Mouse (Mus musculus) heart, embryonic 15.5 days (tissue): Measurements from ENCODE around the gene Hoxb9. TPM values are rescaled to one million over a fixed set of nuclear protein-coding genes. Genes with fewer than 3 reads are reported as not detected.

Experiments used
- ATAC-seq: fragments of 200-750 bp; cut with Nextera tagmentation; replicated peaks from 2 replicates; pipeline ENCODE4 v1.8.0; 2017; ENCODE audit warnings: low read depth, moderate TSS enrichment; ENCODE audit not compliant: insufficient number of reproducible peaks, insufficient read depth, low FRiP score
- H3K27ac ChIP-seq: fragments of 300-500 bp; sonication (generic); 2 replicates; pipeline ENCODE4 v1.5.1; 2015; ENCODE audit warnings: mild to moderate bottlenecking, inconsistent platforms
- H3K27me3 ChIP-seq: fragments of 300-500 bp; sonication (generic); 2 replicates; pipeline ENCODE4 v1.6.1; 2015; ENCODE audit warnings: inconsistent platforms
- H3K36me3 ChIP-seq: fragments of 300-500 bp; sonication (generic); 2 replicates; pipeline ENCODE4 v1.6.1; 2015; ENCODE audit warnings: mild to moderate bottlenecking, inconsistent platforms
- H3K4me1 ChIP-seq: fragments of 300-500 bp; sonication (generic); replicated peaks from 2 replicates; pipeline ENCODE4 v1.6.1; 2015; ENCODE audit warnings: inconsistent platforms
- H3K4me2 ChIP-seq: fragments of 300-500 bp; sonication (generic); 2 replicates; pipeline ENCODE4 v1.6.1; 2015; ENCODE audit warnings: inconsistent platforms, mild to moderate bottlenecking, moderate library complexity
- H3K4me3 ChIP-seq: fragments of 300-500 bp; sonication (generic); 2 replicates; pipeline ENCODE4 v1.5.1; 2015; ENCODE audit warnings: mild to moderate bottlenecking, inconsistent platforms
- H3K9ac ChIP-seq: fragments of 300-500 bp; sonication (generic); 2 replicates; pipeline ENCODE4 v1.6.1; 2015; ENCODE audit warnings: mild to moderate bottlenecking, inconsistent platforms
- H3K9me3 ChIP-seq: fragments of 300-500 bp; sonication (generic); replicated peaks from 2 replicates; pipeline ENCODE4 v1.6.1; 2016; ENCODE audit warnings: inconsistent platforms
- WGBS: fragments of 180-500 bp; shearing (Covaris S2); methylation state at CpG from one replicate; pipeline ENCODE4 v1.1.7; 2015; ENCODE audit warnings: mixed read lengths; 5-methylcytosine and 5-hydroxymethylcytosine counted together
- polyA plus RNA-seq: library from polyadenylated mRNA; unstranded; fragments of >200 nt; fragmentation: Nextera tagmentation; extraction: Ambion mirVana; gene quantifications from 2 replicates; pipeline ENCODE4 v1.2.1, GENCODE M21; 2015

Hoxb9 gene
- polyA plus RNA-seq, result 0.06 TPM in 1 of 2 replicates, not detected in the other

DNA sequence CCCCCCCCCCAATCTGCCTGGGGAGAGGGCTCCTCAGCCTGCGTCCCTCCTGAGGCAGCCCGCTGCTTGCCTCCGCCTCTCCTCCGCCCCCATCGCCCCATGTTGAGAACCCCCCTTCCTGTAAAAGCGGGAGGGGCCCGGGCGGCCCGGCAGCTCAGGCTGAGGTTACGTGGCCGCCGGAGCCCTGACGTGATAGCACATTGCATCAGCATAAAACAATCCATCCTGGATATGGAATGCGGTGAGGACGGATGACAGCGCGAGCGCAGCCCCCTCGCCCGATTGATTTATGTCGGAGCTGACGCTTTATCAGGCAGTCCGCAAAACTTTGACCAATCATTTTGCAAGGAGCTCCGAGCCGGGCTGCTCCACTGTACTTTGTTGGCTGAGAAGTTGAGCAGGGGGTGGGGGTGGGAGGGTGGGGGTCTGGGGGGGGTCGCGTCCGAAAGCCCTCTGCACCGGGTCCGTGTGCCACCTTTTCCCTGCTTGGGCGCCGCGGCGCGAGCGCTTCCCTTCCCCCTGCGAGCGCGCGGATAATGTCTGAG, at the start of gene Hoxb9:
Gene Hoxb9 (plus strand): TSS at position 462 of the 545 bp plus-strand sequence.
- Histone ChIP-seq H3K4me1 (peaks cover 22% of the 10 kb centered on the region), H3K4me2 (peak within 1 kb of the TSS; percentile 49), H3K9ac (no peak within 1 kb of the TSS), H3K4me3 (peak within 1 kb of the TSS; percentile 37), H3K27ac (no peak within 1 kb of the TSS), H3K9me3 (no peaks in the 10 kb centered on the region), H3K36me3 (no peaks in the 10 kb centered on the region), H3K27me3 (peaks cover 99% of the 10 kb centered on the region)
- no peak for ATAC-seq
- 1% methylated on average over 37 of the region's 40 CpGs for WGBS

DNA sequence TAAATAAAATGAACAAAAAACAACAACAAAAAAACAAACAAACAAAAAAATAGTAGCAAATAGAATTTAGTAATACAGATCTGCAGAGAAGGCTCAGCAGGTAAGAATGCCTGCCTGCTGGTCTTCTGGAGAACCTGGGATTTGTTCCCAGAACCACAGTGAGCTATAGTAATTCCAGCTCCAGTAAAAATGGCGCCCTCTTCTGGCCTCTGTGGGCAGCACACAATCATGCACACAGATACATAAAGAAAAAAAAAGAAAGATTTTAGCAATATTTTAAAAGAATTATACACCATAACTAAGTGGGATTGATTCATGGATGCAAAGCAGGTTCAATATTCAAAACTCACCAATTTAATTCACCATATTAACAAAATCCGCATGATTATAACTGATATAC, 47.4 kb upstream of the Hoxb9 start:
- H3K36me3 ChIP-seq, result no peaks in the 10 kb centered on the region
- ATAC-seq, result no peak
- H3K4me2 ChIP-seq, result no peak overlapping the region
- H3K9ac ChIP-seq, result no peak overlapping the region
- H3K4me1 ChIP-seq, result no peaks in the 10 kb centered on the region
- H3K4me3 ChIP-seq, result no peak overlapping the region
- no peak overlapping the region for H3K27ac ChIP-seq
- 36% methylated on average over 2 of the region's 2 CpGs for WGBS
- H3K9me3 ChIP-seq, result peaks cover 5% of the 10 kb centered on the region; the same call in 1 of the 2 replicates
- H3K27me3 ChIP-seq, result peaks cover 19% of the 10 kb centered on the region

DNA sequence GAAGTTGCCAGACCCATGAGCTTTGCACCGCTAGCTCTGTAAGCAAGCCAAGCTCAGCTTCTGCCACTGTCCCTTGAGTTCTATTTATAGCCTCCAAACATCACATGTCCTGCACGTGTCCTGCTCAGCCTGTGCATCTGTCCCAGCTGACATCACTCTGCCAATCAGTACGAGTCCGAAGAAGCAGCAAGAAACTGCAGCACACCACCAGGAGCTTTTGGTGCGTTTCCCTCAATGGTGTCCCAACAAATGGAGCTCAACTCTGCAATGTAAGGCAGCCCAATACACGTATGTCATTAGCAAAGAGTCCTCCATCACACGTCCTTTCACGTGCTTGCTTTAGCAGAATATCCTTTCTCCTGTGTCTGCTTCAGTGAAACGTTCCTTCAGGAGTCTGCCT, 43.6 kb upstream of the Hoxb9 start:
- no peak for ATAC-seq
- Histone ChIP-seq H3K27me3 (peaks cover 31% of the 10 kb centered on the region), H3K36me3 (no peaks in the 10 kb centered on the region), H3K4me2 (no peak overlapping the region), H3K4me1 (no peaks in the 10 kb centered on the region), H3K9me3 (no peaks in the 10 kb centered on the region), H3K9ac (no peak overlapping the region), H3K4me3 (no peak overlapping the region), H3K27ac (no peak overlapping the region)
- WGBS, result 64% methylated on average over 9 of the region's 9 CpGs

DNA sequence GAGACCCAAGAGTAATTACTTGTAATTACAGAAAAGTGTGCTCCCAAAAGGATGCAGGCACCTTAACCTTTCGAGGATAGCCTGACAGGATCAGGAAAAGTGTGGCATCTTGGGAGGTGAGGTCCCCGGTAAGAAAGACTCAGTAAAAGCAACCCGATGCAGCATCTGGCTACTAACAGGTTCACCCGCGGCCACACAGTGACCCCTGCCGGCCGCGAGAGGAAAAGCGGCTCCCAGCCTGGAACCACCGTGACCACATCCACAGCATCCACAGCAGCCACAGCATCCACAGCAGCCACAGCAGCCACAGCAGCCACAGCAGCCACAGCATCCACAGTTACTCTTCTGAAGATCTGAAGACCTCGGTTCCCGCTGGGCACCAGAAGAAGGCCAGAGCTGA, 36.4 kb upstream of the Hoxb9 start:
- Histone ChIP-seq H3K4me1 (no peaks in the 10 kb centered on the region), H3K27ac (no peak overlapping the region), H3K9ac (no peak overlapping the region), H3K9me3 (no peaks in the 10 kb centered on the region), H3K4me3 (no peak overlapping the region), H3K27me3 (peaks cover 78% of the 10 kb centered on the region), H3K36me3 (no peaks in the 10 kb centered on the region), H3K4me2 (no peak overlapping the region)
- WGBS, result 3% methylated on average over 12 of the region's 12 CpGs
- ATAC-seq, result no peak

DNA sequence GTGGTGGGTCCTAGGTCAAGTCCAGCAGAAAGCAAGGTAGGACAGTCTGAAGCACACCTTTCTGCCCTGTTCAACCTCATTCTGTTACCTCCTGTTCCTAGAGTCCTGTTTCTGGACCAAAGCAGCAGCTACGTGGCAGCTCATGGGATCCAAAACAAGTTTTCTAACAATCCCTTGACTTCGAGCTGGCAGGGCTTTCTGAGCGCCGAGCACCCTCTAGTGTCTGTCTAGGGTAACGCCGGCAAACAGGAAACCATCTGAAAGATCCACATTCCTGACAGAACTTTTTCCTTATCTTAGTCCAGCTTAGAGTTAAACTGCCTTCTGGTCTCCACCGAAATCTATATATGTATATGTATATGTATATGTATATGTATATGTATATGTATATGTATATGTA, 31.0 kb upstream of the Hoxb9 start:
- no peak overlapping the region for H3K4me3 ChIP-seq
- no peaks in the 10 kb centered on the region for H3K36me3 ChIP-seq
- no peak overlapping the region for H3K27ac ChIP-seq
- ATAC-seq, result no peak
- H3K9ac ChIP-seq, result no peak overlapping the region
- H3K4me1 ChIP-seq, result no peaks in the 10 kb centered on the region
- no peaks in the 10 kb centered on the region for H3K9me3 ChIP-seq
- peaks cover 60% of the 10 kb centered on the region for H3K27me3 ChIP-seq
- H3K4me2 ChIP-seq, result no peak overlapping the region
- WGBS, result 1% methylated on average over 7 of the region's 7 CpGs

DNA sequence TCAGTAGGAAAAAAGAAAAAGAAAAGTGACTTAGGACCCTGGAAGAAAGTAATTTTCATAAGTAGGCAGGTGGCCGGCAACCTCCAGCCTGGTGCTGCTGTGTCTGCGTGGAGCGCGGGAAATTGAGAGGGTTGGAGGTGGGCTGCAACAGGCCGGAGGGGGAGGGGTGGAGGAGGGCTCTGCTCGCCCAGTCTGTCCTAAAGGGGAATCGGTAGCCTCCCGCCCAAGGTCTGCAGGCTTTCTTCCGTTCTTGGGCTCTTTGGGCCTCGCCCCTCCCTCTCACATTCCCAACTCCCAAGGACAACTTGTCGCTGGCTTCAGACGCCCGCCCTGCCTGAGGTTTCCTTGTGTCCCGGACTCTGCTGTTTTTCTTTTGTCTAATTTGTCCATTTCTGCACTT, 20.4 kb upstream of the Hoxb9 start:
- Histone ChIP-seq H3K9ac (no peak overlapping the region), H3K9me3 (no peaks in the 10 kb centered on the region), H3K4me3 (no peak overlapping the region), H3K4me2 (no peak overlapping the region), H3K36me3 (no peaks in the 10 kb centered on the region), H3K27ac (no peak overlapping the region), H3K4me1 (peaks cover 6% of the 10 kb centered on the region; the same call in 1 of the 2 replicates), H3K27me3 (peaks cover 98% of the 10 kb centered on the region)
- ATAC-seq, result no peak
- 0% methylated on average over 14 of the region's 14 CpGs for WGBS

DNA sequence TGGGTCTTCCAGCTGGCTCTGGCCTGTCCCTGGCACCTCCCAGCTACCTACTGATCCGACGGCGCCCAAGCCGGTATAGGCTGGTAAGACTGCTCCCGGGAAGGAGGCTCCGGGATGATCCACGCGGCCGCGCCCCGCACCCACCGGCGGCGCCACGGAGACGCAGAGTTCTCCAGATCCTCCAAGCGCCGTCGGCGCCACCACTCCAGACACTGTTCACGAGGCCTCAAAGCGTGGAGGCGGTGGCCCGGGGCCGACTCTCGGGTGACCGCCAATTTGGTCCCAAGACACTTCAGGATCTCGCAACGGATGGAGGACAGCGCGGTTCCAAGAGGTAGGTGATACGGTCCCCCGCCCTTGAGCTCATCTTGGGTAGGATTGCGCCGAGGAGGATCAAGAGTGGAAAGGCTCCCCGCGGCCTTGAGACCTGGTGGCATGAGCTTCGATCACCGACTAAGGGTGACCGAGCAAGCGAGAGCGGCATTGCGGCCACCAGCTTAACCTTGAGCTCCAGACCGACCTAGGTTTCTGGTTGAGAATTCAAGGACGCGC, 19.7 kb upstream of the Hoxb9 start:
- no peak for ATAC-seq
- under 1% methylated on average over 46 of the region's 46 CpGs for WGBS
- Histone ChIP-seq H3K36me3 (no peaks in the 10 kb centered on the region), H3K27ac (no peak overlapping the region), H3K9me3 (no peaks in the 10 kb centered on the region), H3K4me3 (peak overlapping the region; percentile 17; the same call in 1 of the 2 replicates), H3K9ac (no peak overlapping the region), H3K27me3 (peaks cover 98% of the 10 kb centered on the region), H3K4me1 (peaks cover 6% of the 10 kb centered on the region; the same call in 1 of the 2 replicates), H3K4me2 (0 out of 2 replicates have a peak overlapping the region, but pooled peaks have one; percentile 10)

DNA sequence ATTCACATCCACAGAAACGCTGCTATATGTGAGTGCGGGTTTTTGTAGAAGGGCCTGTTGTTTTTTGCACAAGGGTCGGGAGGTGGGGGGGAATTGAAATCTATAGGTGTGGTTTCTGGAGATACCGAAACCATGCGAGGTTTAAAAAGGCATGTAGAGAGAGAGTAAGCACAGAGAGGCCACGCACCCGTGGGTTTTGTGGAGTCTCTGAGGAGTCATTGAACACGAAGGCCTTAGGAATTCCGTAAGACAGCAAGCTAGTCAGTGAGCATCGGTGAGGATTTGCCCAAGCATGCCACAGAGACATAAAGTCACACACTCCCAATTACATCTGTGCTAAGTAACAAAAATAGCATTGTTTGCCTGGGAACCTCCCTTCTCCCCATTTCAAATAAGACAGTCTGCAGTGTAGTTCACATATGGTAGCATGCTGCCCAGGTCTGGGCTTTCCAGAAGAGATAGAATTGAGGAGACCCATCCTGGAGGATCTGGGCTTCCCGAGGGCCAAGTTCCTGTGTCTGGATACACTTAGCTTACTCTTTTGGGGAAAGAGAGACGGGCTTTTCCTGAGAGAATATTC, 18.6 kb upstream of the Hoxb9 start:
- Histone ChIP-seq H3K27me3 (peaks cover 97% of the 10 kb centered on the region), H3K4me2 (no peak overlapping the region), H3K36me3 (no peaks in the 10 kb centered on the region), H3K4me1 (peaks cover 6% of the 10 kb centered on the region; the same call in 1 of the 2 replicates), H3K4me3 (no peak overlapping the region), H3K27ac (no peak overlapping the region), H3K9ac (no peak overlapping the region), H3K9me3 (no peaks in the 10 kb centered on the region)
- WGBS, result 6% methylated on average over 12 of the region's 12 CpGs
- no peak for ATAC-seq

DNA sequence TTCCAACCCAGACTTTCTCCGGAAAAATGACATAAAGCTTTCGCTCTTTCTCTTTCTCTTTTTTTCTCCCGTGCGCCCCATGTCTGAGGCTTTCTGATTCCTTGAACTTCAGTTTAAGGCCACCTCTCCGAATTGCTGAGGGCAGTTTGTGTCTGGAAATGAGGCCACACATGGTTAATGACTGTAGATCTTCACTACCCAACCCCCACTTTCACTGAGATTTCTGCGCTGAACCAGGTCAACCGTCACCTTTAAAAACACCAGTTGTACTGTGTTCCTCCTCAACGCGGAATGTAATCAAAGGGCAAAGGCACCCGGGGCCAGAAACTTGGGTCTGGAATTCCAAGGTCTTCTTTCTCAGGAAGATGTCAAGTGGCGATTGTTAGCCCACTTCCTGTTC, 17.0 kb upstream of the Hoxb9 start:
- H3K9ac ChIP-seq, result no peak overlapping the region
- no peak overlapping the region for H3K4me2 ChIP-seq
- peaks cover 97% of the 10 kb centered on the region for H3K27me3 ChIP-seq
- H3K4me1 ChIP-seq, result peaks cover 6% of the 10 kb centered on the region; the same call in 1 of the 2 replicates
- no peak for ATAC-seq
- H3K27ac ChIP-seq, result no peak overlapping the region
- no peak overlapping the region for H3K4me3 ChIP-seq
- H3K9me3 ChIP-seq, result no peaks in the 10 kb centered on the region
- H3K36me3 ChIP-seq, result no peaks in the 10 kb centered on the region
- 2% methylated on average over 11 of the region's 11 CpGs for WGBS

DNA sequence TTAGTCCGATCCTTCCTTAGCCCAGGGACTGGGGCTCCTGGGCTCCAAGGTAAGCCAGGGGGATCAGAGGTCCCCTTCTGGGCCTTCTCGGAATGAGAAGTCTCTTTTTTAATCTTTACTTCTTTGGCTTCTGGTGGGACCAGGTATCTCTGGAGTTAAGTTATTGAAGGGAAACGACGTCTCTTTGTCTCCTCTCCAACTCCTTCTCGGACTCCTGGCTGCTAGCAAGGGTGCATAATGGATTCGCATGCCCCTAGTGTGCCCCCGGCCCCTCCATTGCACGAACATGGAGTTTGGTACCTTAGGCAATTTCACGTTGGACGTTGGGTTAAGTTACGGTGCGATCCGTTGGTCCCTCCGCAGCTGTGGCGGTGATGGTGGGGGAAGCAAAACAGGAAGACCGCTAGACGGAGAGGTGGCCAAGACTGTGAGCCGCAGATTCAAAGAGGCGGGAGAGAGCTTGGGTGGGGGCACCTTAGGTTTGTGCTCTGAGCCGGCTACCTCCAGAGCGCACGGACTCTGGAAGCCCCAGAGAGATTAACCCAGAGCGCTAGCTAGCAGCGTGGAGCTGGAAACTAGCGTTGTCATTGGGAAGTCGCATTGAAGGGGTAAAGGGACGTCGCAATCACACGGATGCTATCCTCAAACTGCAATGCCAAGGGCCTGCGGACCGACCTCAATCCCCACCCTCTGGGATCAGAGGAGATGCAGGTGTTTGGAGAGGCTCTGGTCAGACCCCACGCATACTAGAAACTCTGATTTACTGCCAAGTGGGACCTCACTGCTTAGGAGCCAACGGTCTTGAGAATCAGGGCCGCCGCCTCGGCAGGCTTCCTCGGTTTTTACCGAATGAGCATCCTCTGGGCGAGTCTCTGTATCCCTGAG, 15.9 kb upstream of the Hoxb9 start:
- no peak overlapping the region for H3K4me3 ChIP-seq
- ATAC-seq, result no peak
- no peaks in the 10 kb centered on the region for H3K36me3 ChIP-seq
- WGBS, result 4% methylated on average over 39 of the region's 39 CpGs
- H3K27me3 ChIP-seq, result peaks cover 97% of the 10 kb centered on the region
- H3K4me1 ChIP-seq, result peaks cover 6% of the 10 kb centered on the region; the same call in 1 of the 2 replicates
- H3K27ac ChIP-seq, result no peak overlapping the region
- no peak overlapping the region for H3K4me2 ChIP-seq
- H3K9me3 ChIP-seq, result no peaks in the 10 kb centered on the region
- no peak overlapping the region for H3K9ac ChIP-seq

DNA sequence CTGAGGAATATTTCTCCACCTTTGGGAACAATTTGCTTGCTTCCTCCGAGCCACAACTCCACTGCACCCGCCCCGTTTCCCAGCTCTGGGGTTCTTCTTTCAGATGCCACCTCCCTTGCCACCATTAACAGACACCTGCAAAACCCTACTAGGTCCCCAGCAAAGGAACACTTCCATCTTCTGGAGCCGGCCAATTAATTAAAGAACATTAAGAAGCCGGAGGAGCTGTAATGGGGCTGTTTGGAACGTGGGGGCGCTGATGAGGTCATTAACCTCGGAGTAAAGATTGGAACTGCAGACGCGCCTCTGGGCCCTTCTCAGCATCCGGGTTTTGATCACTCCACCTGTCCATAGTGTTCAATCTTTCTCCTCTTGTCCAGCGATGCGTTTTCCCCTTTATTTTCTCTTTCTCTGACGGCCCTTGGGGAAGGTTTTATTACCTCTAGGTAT, 15.2 kb upstream of the Hoxb9 start:
- Histone ChIP-seq H3K27ac (no peak overlapping the region), H3K9me3 (no peaks in the 10 kb centered on the region), H3K36me3 (no peaks in the 10 kb centered on the region), H3K4me1 (peaks cover 4% of the 10 kb centered on the region; the same call in 1 of the 2 replicates), H3K4me2 (no peak overlapping the region), H3K4me3 (no peak overlapping the region), H3K27me3 (peaks cover 97% of the 10 kb centered on the region), H3K9ac (no peak overlapping the region)
- WGBS, result 4% methylated on average over 14 of the region's 14 CpGs
- ATAC-seq, result no peak
